Mouse (Mus musculus) R1 (cell line): ENCODE results near the gene Acvr1.

Source experiments
- DNase-seq: peaks from one replicate; pipeline ENCODE4 v3.0.0-alpha.2; 2018; ENCODE audit warnings: low read depth, low spot score

Gene Acvr1

DNA sequence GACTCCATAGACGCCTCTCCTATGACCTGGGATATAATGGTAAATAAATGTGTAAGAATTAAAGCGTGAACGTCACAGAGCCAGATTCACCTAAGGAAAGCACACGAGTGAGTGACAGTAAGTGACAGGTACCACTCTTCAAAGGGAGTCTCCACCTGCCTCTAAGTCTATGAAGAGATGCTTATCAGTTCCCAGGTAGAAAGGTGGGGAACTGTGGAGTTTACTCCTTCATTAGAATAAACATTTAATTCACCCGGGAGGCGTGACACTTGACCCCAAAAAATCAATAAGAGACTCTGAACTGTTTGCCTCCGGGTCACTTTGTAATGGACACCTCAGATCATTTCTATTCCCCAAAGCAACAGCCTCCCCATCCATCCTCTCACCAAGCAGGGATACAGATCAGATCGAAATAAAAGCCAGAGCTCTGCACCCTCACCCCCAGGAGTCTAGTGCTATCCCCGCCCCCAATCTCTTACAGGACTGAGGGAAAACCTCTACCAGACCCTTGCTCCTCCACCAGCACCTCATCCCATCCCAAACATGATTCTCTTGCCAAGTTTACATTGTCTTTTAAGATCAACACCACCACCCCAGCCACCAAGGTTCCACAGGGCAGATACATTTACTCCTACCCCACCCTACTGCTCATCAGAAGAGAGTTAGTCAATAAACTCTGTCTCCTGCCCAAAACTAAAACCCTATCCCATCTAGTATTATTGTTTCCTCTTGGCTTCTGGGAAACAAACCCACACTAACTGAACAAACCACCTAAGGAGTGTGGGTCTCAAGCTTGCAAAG is 9.7 kb downstream of the Acvr1 start:
- no peak for DNase-seq

- DNase-seq: no peak
Observed at GRCm38 (mm10) chr2:58552296-58552695, 14.7 kb downstream of the Acvr1 start.

- no peak for DNase-seq
Observed at GRCm38 (mm10) chr2:58551866-58552265, 15.1 kb downstream of the Acvr1 start.

DNA sequence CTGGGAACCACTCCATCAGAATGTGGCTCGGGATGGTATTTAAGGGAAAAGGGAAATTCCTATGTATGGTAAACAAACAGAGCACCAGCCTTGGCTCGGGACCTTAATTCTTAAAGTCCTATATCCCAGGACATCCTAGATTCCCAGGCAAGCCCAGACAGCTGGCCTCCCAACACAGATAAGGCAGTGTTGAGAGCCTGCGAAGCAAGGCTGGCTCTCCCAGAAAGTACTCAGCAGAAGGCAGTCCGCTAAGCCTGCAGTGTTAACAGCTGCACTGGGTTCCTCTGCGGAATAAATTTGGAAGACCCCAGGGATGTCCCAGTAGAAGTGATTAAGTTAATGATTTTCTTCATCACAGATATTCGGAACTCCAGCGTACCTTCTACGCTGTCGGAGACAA is 16.5 kb downstream of the Acvr1 start:
- no peak for DNase-seq

DNA sequence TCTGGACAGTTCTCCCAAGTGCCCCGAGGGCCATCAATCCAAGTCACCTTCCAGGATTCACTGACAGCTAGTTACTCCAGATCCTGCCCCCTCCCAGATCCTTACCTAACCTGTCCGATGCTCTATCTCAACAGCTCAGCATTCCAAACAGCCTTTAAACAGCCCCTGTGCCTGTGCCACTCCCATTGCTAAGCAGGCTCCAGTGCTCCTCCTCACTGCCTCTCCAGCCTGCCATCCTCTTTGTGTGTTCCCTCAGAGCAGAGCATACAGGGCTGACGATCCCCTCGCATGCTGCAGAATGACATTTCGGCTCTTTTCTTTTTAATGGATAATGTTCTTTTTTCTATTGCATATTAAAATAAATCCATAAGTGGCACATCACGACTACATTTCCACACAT is 17.0 kb downstream of the Acvr1 start:
- DNase-seq: no peak

GRCm38 (mm10) chr2:58548943-58549342 is 18.0 kb downstream of the Acvr1 start:
- DNase-seq: no peak

- DNase-seq: no peak
Observed at GRCm38 (mm10) chr2:58546264-58546663, 20.7 kb downstream of the Acvr1 start.

GRCm38 (mm10) chr2:58544368-58544767 is 22.6 kb downstream of the Acvr1 start:
- no peak for DNase-seq

- no peak for DNase-seq
Observed at GRCm38 (mm10) chr2:58543252-58543651, 23.7 kb downstream of the Acvr1 start.

- DNase-seq: no peak
Observed at GRCm38 (mm10) chr2:58538196-58538595, 28.8 kb downstream of the Acvr1 start.

- DNase-seq: no peak
Observed at GRCm38 (mm10) chr2:58536796-58537195, 30.2 kb downstream of the Acvr1 start.

GRCm38 (mm10) chr2:58535233-58535632 is 31.7 kb downstream of the Acvr1 start:
- DNase-seq: no peak

DNA sequence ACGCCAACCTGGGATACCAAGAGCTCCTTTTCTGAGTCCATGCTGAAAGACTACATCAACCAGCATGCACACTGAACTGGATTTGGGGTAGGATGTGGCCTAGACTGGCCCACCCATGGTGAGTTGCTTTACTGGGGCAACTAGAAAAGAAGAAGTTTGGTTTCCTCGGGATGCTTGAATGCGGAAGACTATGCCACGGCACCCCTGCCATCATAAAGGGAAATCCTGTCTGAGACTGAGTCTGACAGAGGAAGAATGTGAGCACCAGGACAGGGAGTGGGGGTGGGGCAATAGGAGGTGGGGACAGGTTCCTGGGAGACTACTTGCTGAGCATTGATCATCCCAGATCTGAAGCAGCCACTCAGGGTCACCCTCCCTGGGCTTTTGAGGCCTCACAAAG is 32.6 kb downstream of the Acvr1 start:
- DNase-seq: no peak

DNA sequence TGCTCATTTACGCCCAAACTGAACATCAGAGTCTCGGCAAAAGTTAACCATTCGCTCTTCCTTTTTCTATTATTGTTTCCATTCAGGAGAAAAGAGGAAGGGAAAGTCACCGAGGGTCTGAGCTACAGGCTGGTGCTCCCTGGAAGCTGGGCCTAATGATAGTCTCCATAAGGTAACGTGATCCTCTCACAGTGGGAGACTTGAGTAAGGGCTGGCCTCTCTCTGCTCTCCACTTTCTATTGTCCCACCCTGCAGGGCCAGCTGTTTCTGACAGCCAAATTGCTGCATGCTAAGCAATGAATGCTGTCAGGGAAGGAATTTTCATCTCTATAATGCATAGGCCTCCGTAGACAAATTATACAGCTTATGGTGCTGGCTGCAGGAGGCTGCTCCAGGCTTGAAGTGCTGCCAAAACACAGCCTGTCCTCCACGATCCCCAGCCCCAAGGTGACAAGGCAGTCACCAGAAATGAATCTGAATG is 33.4 kb downstream of the Acvr1 start:
- peak; percentile 50 for DNase-seq

GRCm38 (mm10) chr2:58532260-58532850 is 34.6 kb downstream of the Acvr1 start:
- DNase-seq: peak; percentile 76

DNA sequence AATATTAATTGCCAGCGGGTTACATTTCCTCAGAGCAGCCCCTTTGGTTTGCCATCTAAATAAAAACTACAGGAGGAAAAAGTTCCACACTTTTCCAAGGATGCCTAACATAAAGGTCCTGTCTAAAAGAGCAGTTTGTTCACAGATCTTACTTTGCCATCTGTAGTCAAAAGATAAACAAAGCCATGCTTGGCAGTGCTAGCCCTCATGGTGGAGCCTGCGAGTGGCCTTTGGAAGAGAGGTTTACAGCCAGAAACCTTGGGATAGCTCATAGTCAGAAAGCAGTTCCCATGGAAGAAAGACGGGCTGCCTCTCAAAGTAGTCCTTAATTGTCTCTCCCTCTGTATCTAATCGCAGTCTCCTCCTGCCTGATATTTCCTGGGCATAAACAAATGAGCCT is 36.4 kb downstream of the Acvr1 start:
- DNase-seq: no peak

- no peak for DNase-seq
Observed at GRCm38 (mm10) chr2:58529860-58530440, 37.0 kb downstream of the Acvr1 start.

- DNase-seq: no peak
Observed at GRCm38 (mm10) chr2:58529384-58529783, 37.6 kb downstream of the Acvr1 start.

DNA sequence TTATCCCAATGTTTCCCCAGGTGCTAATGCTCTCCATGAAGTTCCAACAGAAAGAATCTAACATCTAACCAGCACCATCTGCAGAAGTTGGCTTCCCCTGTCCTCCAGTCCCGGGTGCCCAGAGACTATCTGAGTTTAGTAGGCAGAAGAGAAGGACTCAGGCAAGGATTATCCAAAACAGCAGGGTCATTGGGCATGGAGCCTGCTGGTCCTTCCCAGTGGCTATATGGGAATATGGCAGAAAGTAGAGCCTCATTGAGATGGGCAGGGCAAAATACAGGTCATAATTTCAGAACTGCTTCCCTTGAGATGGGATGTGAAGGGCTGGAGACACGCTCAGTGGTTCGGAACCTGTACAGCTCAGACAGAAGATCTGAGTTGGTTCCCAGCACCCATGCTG is 39.2 kb downstream of the Acvr1 start:
- DNase-seq: no peak

- no peak for DNase-seq
Observed at GRCm38 (mm10) chr2:58524356-58524755, 42.6 kb downstream of the Acvr1 start.

- DNase-seq: no peak
Observed at GRCm38 (mm10) chr2:58523894-58524293, 43.1 kb downstream of the Acvr1 start.

DNA sequence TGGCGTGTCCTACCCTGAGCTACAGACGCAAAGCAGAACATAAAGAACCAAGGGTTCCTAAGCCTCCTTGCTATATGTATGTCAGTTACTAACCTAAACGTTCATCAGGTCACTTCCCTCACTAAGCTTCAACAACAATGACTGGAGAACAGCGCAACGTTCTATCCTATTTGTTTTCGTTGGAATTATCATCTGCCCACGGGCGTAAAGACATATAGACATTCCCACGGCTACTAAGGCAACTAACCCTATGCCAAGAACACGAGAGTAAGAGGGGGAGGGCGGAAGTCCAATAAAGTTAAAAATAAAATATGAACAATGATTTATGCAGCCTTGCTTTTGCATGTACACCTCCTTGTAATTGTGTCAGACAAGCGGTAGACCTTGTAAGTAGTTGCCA is 43.9 kb downstream of the Acvr1 start:
- no peak for DNase-seq

- no peak for DNase-seq
Observed at GRCm38 (mm10) chr2:58521621-58522020, 45.3 kb downstream of the Acvr1 start.
